9 mouse cellular contexts compared by ENCODE assay signal in genomic region chrX:142096904-142097303, GRCm38 (mm10).
A peak's percentile ranks its signal among the peaks of the same experiment; 100 is the strongest.
DNase-seq lines count a peak whose midpoint lies in the region; ATAC-seq and TF ChIP-seq lines count a peak whose summit lies in the region.
"Had no signal": no experiment of that assay in that cellular context is flagged by ENCODE, and none has a peak within 500 bp of the region (broad histone marks: within the 10 kb centered on the region; RNA-seq: fewer than 3 reads in every experiment).

No protein-coding gene starts in this region.

- no peak overlapping the region for H3K4me3 ChIP-seq in embryonic facial prominence, embryonic 11.5 days (ENCODE audit: low read depth, low read length)
- no peak overlapping the region for H3K4me3 ChIP-seq in embryonic facial prominence, embryonic 10.5 days
- H3K4me3 ChIP-seq in liver, adult 2 months (ENCODE audit: insufficient read depth, low read depth, low read length) = no peak overlapping the region
- no peak overlapping the region for H3K4me3 ChIP-seq in liver, embryonic 12.5 days
- no peak overlapping the region for H3K4me3 ChIP-seq in midbrain, embryonic 15.5 days

- TF ChIP-seq CTCF in liver, adult 2 months (IDR thresholded peaks at IDR 0.05; ENCODE audit: low read depth, low read length) = peak; percentile 41; the same call in 1 of the 2 replicates

- no peaks in the 10 kb centered on the region for H3K9me3 ChIP-seq in embryonic facial prominence, embryonic 11.5 days (replicated peaks; ENCODE audit: control insufficient read depth, low read length)
- no peaks in the 10 kb centered on the region for H3K9me3 ChIP-seq in embryonic facial prominence, embryonic 10.5 days
- H3K9me3 ChIP-seq in liver, embryonic 12.5 days (replicated peaks) = no peaks in the 10 kb centered on the region
- H3K9me3 ChIP-seq in midbrain, embryonic 15.5 days = no peaks in the 10 kb centered on the region

- H3K4me2 ChIP-seq in embryonic facial prominence, embryonic 11.5 days (ENCODE audit: low read depth, low read length) = no peak overlapping the region
- no peak overlapping the region for H3K4me2 ChIP-seq in liver, embryonic 12.5 days
- H3K4me2 ChIP-seq in midbrain, embryonic 15.5 days = no peak overlapping the region

- WGBS in embryonic facial prominence, embryonic 11.5 days = 43% methylated on average over 3 of the region's 3 CpGs
- WGBS in embryonic facial prominence, embryonic 10.5 days = 49% methylated on average over 3 of the region's 3 CpGs
- WGBS in liver, adult 2 months = 32% methylated on average over 3 of the region's 3 CpGs
- 37% methylated on average over 3 of the region's 3 CpGs for WGBS in liver, embryonic 12.5 days (ENCODE audit: insufficient replicate concordance)
- 50% methylated on average over 3 of the region's 3 CpGs for WGBS in midbrain, embryonic 15.5 days

- peak; percentile 23 for DNase-seq in embryonic facial prominence, embryonic 11.5 days (ENCODE audit: low spot score)
- no peak for DNase-seq in embryonic facial prominence, embryonic 10.5 days (ENCODE audit: low spot score)
- DNase-seq in liver, adult 2 months (ENCODE audit: extremely low read depth, low read depth, low spot score) = peak; percentile 11
- peak; percentile 32 for DNase-seq in embryo, embryonic 10 days (ENCODE audit: low spot score)
- DNase-seq in retina, embryonic 14.5 days (ENCODE audit: low spot score) = peak; percentile 71
- DNase-seq in thymus, postnatal 10 days (ENCODE audit: low spot score in 2 of 2) = no peak

- H3K4me1 ChIP-seq in embryonic facial prominence, embryonic 11.5 days (ENCODE audit: control insufficient read depth, insufficient read depth, low read length) = no peaks in the 10 kb centered on the region
- no peaks in the 10 kb centered on the region for H3K4me1 ChIP-seq in embryonic facial prominence, embryonic 10.5 days
- no peaks in the 10 kb centered on the region for H3K4me1 ChIP-seq in liver, adult 2 months (ENCODE audit: control insufficient read depth, insufficient read depth, low read length)
- no peaks in the 10 kb centered on the region for H3K4me1 ChIP-seq in liver, embryonic 12.5 days
- H3K4me1 ChIP-seq in midbrain, embryonic 15.5 days = no peaks in the 10 kb centered on the region

- no peaks in the 10 kb centered on the region for H3K36me3 ChIP-seq in embryonic facial prominence, embryonic 11.5 days (replicated peaks; ENCODE audit: control insufficient read depth, insufficient read depth, low read depth, low read length)
- no peaks in the 10 kb centered on the region for H3K36me3 ChIP-seq in embryonic facial prominence, embryonic 10.5 days (replicated peaks)
- H3K36me3 ChIP-seq in liver, adult 2 months (ENCODE audit: control insufficient read depth, insufficient read depth, low read length) = no peaks in the 10 kb centered on the region
- no peaks in the 10 kb centered on the region for H3K36me3 ChIP-seq in liver, embryonic 12.5 days
- H3K36me3 ChIP-seq in midbrain, embryonic 15.5 days (replicated peaks) = no peaks in the 10 kb centered on the region

- TF ChIP-seq POLR2A in liver, adult 2 months (IDR thresholded peaks at IDR 0.05; ENCODE audit: extremely low read depth, insufficient read depth, low read length) = no peak

- no peaks in the 10 kb centered on the region for H3K27me3 ChIP-seq in embryonic facial prominence, embryonic 11.5 days (ENCODE audit: control insufficient read depth, insufficient read depth, low read length)
- peaks cover 90% of the 10 kb centered on the region for H3K27me3 ChIP-seq in embryonic facial prominence, embryonic 10.5 days (replicated peaks; ENCODE audit: low read depth, poor library complexity, severe bottlenecking)
- no peaks in the 10 kb centered on the region for H3K27me3 ChIP-seq in liver, adult 2 months (ENCODE audit: control insufficient read depth, insufficient read depth, low read length)
- H3K27me3 ChIP-seq in liver, embryonic 12.5 days (replicated peaks) = 0 out of 2 replicates have a peak, but pooled peaks cover 5% of the 10 kb centered on the region
- H3K27me3 ChIP-seq in midbrain, embryonic 15.5 days (replicated peaks) = peaks cover 20% of the 10 kb centered on the region; the same call in 1 of the 2 replicates

- ATAC-seq in embryonic facial prominence, embryonic 11.5 days (replicated peaks; ENCODE audit: insufficient number of reproducible peaks, low FRiP score, low TSS enrichment, low read depth) = no peak
- ATAC-seq in liver, embryonic 12.5 days = no peak
- ATAC-seq in midbrain, embryonic 15.5 days (replicated peaks) = no peak

- H3K9ac ChIP-seq in embryonic facial prominence, embryonic 11.5 days (replicated peaks; ENCODE audit: low read length) = no peak overlapping the region
- no peak overlapping the region for H3K9ac ChIP-seq in liver, adult 2 months (ENCODE audit: low read depth, low read length)
- no peak overlapping the region for H3K9ac ChIP-seq in liver, embryonic 12.5 days
- no peak overlapping the region for H3K9ac ChIP-seq in midbrain, embryonic 15.5 days
- H3K9ac ChIP-seq: liver, embryonic 14.5 days had no signal

- no peaks in the 10 kb centered on the region for H3K79me2 ChIP-seq in liver, adult 2 months (ENCODE audit: control insufficient read depth, insufficient read depth, low read length)

- no peak overlapping the region for H3K27ac ChIP-seq in embryonic facial prominence, embryonic 11.5 days (replicated peaks; ENCODE audit: low read depth, low read length)
- H3K27ac ChIP-seq in embryonic facial prominence, embryonic 10.5 days (replicated peaks) = no peak overlapping the region
- H3K27ac ChIP-seq in liver, adult 2 months (replicated peaks; ENCODE audit: insufficient read depth, low read depth, low read length) = no peak overlapping the region
- H3K27ac ChIP-seq in liver, embryonic 12.5 days = no peak overlapping the region
- no peak overlapping the region for H3K27ac ChIP-seq in midbrain, embryonic 15.5 days
- H3K27ac ChIP-seq: liver, embryonic 14.5 days had no signal

Comparison
In these comparisons a context has a peak if more than half of its experiments do, and no peak if none do; other contexts are left out.
1. DNase-seq: peak in embryonic facial prominence, embryonic 11.5 days (single experiment), liver, adult 2 months (single experiment), embryo, embryonic 10 days (single experiment) and retina, embryonic 14.5 days (single experiment); none in embryonic facial prominence, embryonic 10.5 days (single experiment) and thymus, postnatal 10 days (0 of 2).